Mouse (Mus musculus): ENCODE data around the gene Cp. TPM values are rescaled to one million over a fixed set of nuclear protein-coding genes. Genes with fewer than 3 reads are reported as not detected.
"Not testable (repeated sequence)": the region's sequence is repeated elsewhere in the genome, so short reads cannot be mapped to it uniquely, and the experiment has no call there.

Cp gene
- 4.8 and 5.5 TPM in 2 replicates for polyA plus RNA-seq (2014; fragmentation: Nextera tagmentation; extraction: Ambion mirVana)

DNA sequence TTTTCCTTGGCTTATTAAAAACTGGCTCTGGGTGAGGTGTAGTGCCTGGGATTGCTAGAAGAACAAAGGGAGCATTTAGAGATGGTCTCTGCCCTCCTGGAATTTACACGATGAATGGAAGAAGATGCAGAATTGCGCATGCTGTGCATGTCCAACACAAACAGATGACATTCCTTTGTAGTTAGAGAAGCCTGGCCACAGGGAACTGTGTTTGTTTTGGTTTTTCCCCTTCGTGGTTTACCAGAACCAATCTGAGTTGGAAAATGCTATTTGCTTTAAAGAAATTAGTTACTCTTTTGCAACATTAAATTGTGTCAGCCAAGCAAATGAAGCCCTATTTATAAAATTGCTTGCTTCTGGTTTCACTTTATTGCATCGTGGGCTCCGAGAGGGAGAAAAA lies at the start of gene Cp:
TSS of gene Cp (plus strand) at position 170 of the 400 bp plus-strand sequence.
- Histone ChIP-seq H3K36me3 (ENCODE audit: control insufficient read depth, insufficient read depth, low read length) (no peaks in the 10 kb centered on the region), H3K27me3 (replicated peaks; ENCODE audit: control insufficient read depth, insufficient read depth, low read length) (no peaks in the 10 kb centered on the region), H3K9me3 (ENCODE audit: control insufficient read depth, low read length) (no peaks in the 10 kb centered on the region), H3K4me3 (ENCODE audit: low read depth, low read length) (0 out of 2 replicates have a peak within 1 kb of the TSS, but pooled peaks have one; percentile 2), H3K4me2 (ENCODE audit: low read depth, low read length) (peak within 1 kb of the TSS; percentile 36), H3K27ac (replicated peaks; ENCODE audit: low read depth, low read length) (peak within 1 kb of the TSS; percentile 25), H3K4me1 (ENCODE audit: control insufficient read depth, insufficient read depth, low read length) (peaks cover 10% of the 10 kb centered on the region; the same call in 1 of the 2 replicates), H3K9ac (ENCODE audit: low read depth, low read length) (no peak within 1 kb of the TSS)
- DNase-seq (ENCODE audit: low spot score) (peak; percentile 78), ATAC-seq (ENCODE audit: low read depth) (0 out of 2 replicates have a peak, but pooled peaks have one; percentile 47)
- 18% methylated on average over 5 of the region's 5 CpGs for WGBS

GRCm38 (mm10) chr3:19948552-19948951 lies 8.3 kb upstream of the Cp start:
- no peaks in the 10 kb centered on the region for H3K27me3 ChIP-seq (replicated peaks; ENCODE audit: control insufficient read depth, insufficient read depth, low read length)
- DNase-seq (ENCODE audit: low spot score) (no peak), ATAC-seq (ENCODE audit: low read depth) (no peak)
- H3K27ac ChIP-seq (replicated peaks; ENCODE audit: low read depth, low read length) = no peak overlapping the region
- no peaks in the 10 kb centered on the region for H3K36me3 ChIP-seq (ENCODE audit: control insufficient read depth, insufficient read depth, low read length)
- no peaks in the 10 kb centered on the region for H3K9me3 ChIP-seq (ENCODE audit: control insufficient read depth, low read length)
- H3K4me1 ChIP-seq (ENCODE audit: control insufficient read depth, insufficient read depth, low read length) = no peaks in the 10 kb centered on the region
- H3K4me3 ChIP-seq (ENCODE audit: low read depth, low read length) = no peak overlapping the region
- no peak overlapping the region for H3K9ac ChIP-seq (ENCODE audit: low read depth, low read length)
- H3K4me2 ChIP-seq (ENCODE audit: low read depth, low read length) = no peak overlapping the region

DNA sequence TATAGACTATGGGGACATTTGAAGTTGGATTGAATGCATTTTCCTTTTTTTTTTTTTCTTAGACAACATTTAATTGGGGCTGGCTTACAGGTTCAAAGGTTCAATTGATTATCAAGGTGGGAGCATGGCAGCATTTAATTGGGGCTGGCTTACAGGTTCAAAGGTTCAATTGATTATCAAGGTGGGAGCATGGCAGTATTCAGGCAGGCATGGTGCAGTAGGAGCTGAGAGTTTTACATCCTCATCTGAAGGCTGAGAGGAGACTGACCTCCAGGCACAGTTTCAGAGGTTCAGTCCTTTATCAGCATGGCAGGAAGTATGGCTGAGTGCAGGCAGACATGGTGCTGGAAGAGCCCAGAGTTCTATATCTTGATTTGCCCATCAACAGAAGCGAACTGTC lies 7.5 kb upstream of the Cp start:
- H3K4me3 ChIP-seq (ENCODE audit: low read depth, low read length); H3K9me3 ChIP-seq (ENCODE audit: control insufficient read depth, low read length); H3K27me3 ChIP-seq (replicated peaks; ENCODE audit: control insufficient read depth, insufficient read depth, low read length); ATAC-seq (ENCODE audit: low read depth); H3K4me2 ChIP-seq (ENCODE audit: low read depth, low read length); H3K4me1 ChIP-seq (ENCODE audit: control insufficient read depth, insufficient read depth, low read length); DNase-seq (ENCODE audit: low spot score); H3K9ac ChIP-seq (ENCODE audit: low read depth, low read length); H3K36me3 ChIP-seq (ENCODE audit: control insufficient read depth, insufficient read depth, low read length); H3K27ac ChIP-seq (replicated peaks; ENCODE audit: low read depth, low read length): not testable (repeated sequence)
- 91% methylated on average over 1 of the region's 1 CpGs for whole genome bisulfite sequencing

GRCm38 (mm10) chr3:19953425-19953824 lies 3.4 kb upstream of the Cp start:
- Histone ChIP-seq H3K9ac (ENCODE audit: low read depth, low read length) (no peak overlapping the region), H3K4me1 (ENCODE audit: control insufficient read depth, insufficient read depth, low read length) (no peaks in the 10 kb centered on the region; the same call in 1 of the 2 replicates), H3K27ac (replicated peaks; ENCODE audit: low read depth, low read length) (no peak overlapping the region), H3K4me3 (ENCODE audit: low read depth, low read length) (no peak overlapping the region), H3K27me3 (replicated peaks; ENCODE audit: control insufficient read depth, insufficient read depth, low read length) (no peaks in the 10 kb centered on the region), H3K9me3 (ENCODE audit: control insufficient read depth, low read length) (no peaks in the 10 kb centered on the region), H3K4me2 (ENCODE audit: low read depth, low read length) (no peak overlapping the region), H3K36me3 (ENCODE audit: control insufficient read depth, insufficient read depth, low read length) (no peaks in the 10 kb centered on the region)
- WGBS = 36% methylated on average over 1 of the region's 1 CpGs
- peak; percentile 47; the same call in 1 of the 2 replicates for ATAC-seq (ENCODE audit: low read depth)
- DNase-seq (ENCODE audit: low spot score) = peak; percentile 8

GRCm38 (mm10) chr3:19953865-19954264 lies 3.0 kb upstream of the Cp start:
- Histone ChIP-seq H3K27ac (replicated peaks; ENCODE audit: low read depth, low read length) (no peak overlapping the region), H3K4me1 (ENCODE audit: control insufficient read depth, insufficient read depth, low read length) (no peaks in the 10 kb centered on the region; the same call in 1 of the 2 replicates), H3K9me3 (ENCODE audit: control insufficient read depth, low read length) (no peaks in the 10 kb centered on the region), H3K9ac (ENCODE audit: low read depth, low read length) (no peak overlapping the region), H3K4me2 (ENCODE audit: low read depth, low read length) (no peak overlapping the region), H3K36me3 (ENCODE audit: control insufficient read depth, insufficient read depth, low read length) (no peaks in the 10 kb centered on the region), H3K4me3 (ENCODE audit: low read depth, low read length) (no peak overlapping the region), H3K27me3 (replicated peaks; ENCODE audit: control insufficient read depth, insufficient read depth, low read length) (no peaks in the 10 kb centered on the region)
- peak; percentile 90 for ATAC-seq (ENCODE audit: low read depth)
- WGBS = 26% methylated on average over 3 of the region's 3 CpGs
- DNase-seq (ENCODE audit: low spot score) = peak; percentile 78

GRCm38 (mm10) chr3:19958031-19958430 lies 1.2 kb downstream of the Cp start:
- no peak overlapping the region for H3K27ac ChIP-seq (replicated peaks; ENCODE audit: low read depth, low read length)
- no peak for ATAC-seq (ENCODE audit: low read depth)
- DNase-seq (ENCODE audit: low spot score) = no peak

GRCm38 (mm10) chr3:19958983-19959382 lies 2.1 kb downstream of the Cp start:
- peaks cover 10% of the 10 kb centered on the region; the same call in 1 of the 2 replicates for H3K4me1 ChIP-seq (ENCODE audit: control insufficient read depth, insufficient read depth, low read length)
- ATAC-seq (ENCODE audit: low read depth) = no peak
- DNase-seq (ENCODE audit: low spot score) = no peak
- H3K4me2 ChIP-seq (ENCODE audit: low read depth, low read length) = no peak overlapping the region
- 79% methylated on average over 1 of the region's 1 CpGs for WGBS
- H3K36me3 ChIP-seq (ENCODE audit: control insufficient read depth, insufficient read depth, low read length) = no peaks in the 10 kb centered on the region
- H3K4me3 ChIP-seq (ENCODE audit: low read depth, low read length) = no peak overlapping the region
- H3K9me3 ChIP-seq (ENCODE audit: control insufficient read depth, low read length) = no peaks in the 10 kb centered on the region
- H3K27ac ChIP-seq (replicated peaks; ENCODE audit: low read depth, low read length) = no peak overlapping the region
- no peaks in the 10 kb centered on the region for H3K27me3 ChIP-seq (replicated peaks; ENCODE audit: control insufficient read depth, insufficient read depth, low read length)
- no peak overlapping the region for H3K9ac ChIP-seq (ENCODE audit: low read depth, low read length)

More at GRCm38 (mm10) chr3:19958031-19958430, 1.2 kb downstream of the Cp start:
- Histone ChIP-seq H3K9me3 (ENCODE audit: control insufficient read depth, low read length) (no peaks in the 10 kb centered on the region), H3K27me3 (replicated peaks; ENCODE audit: control insufficient read depth, insufficient read depth, low read length) (no peaks in the 10 kb centered on the region), H3K36me3 (ENCODE audit: control insufficient read depth, insufficient read depth, low read length) (no peaks in the 10 kb centered on the region), H3K4me1 (ENCODE audit: control insufficient read depth, insufficient read depth, low read length) (peaks cover 10% of the 10 kb centered on the region; the same call in 1 of the 2 replicates), H3K9ac (ENCODE audit: low read depth, low read length) (no peak overlapping the region), H3K4me3 (ENCODE audit: low read depth, low read length) (no peak overlapping the region), H3K4me2 (ENCODE audit: low read depth, low read length) (no peak overlapping the region)

DNA sequence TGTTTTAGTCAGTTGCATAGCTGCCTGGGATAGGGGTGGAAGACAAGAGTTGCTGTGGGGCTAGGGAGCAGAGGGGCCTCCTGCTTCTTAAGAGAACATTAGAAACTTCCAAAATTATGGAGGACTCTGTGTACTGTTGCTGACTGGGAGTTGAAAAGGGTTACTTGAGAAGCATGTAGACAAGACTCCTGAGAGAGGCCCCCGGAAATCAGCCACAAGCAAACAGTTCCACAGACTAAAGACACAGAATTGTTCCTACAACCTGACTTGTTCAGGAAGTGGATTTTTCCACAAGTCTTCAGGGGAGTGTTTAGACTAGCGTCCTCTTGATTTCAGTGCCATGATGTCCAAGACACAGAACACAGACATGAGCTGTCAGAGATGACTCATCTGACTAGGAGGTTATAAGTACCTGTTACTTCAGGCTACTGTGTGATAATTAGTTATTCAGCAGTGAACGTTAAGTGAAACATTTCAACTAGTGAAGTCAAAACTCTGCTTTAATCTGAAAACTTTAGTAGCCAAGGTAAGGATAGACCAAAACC lies 3.8 kb downstream of the Cp start:
- H3K27ac ChIP-seq (replicated peaks; ENCODE audit: low read depth, low read length) = no peak overlapping the region
- no peak; the same call in 1 of the 2 replicates for ATAC-seq (ENCODE audit: low read depth)
- H3K4me3 ChIP-seq (ENCODE audit: low read depth, low read length) = no peak overlapping the region
- 45% methylated on average over 3 of the region's 3 CpGs for WGBS
- H3K4me1 ChIP-seq (ENCODE audit: control insufficient read depth, insufficient read depth, low read length) = peaks cover 10% of the 10 kb centered on the region; the same call in 1 of the 2 replicates
- H3K36me3 ChIP-seq (ENCODE audit: control insufficient read depth, insufficient read depth, low read length) = no peaks in the 10 kb centered on the region
- peak overlapping the region; percentile 9; the same call in 1 of the 2 replicates for H3K4me2 ChIP-seq (ENCODE audit: low read depth, low read length)
- no peaks in the 10 kb centered on the region for H3K9me3 ChIP-seq (ENCODE audit: control insufficient read depth, low read length)
- H3K9ac ChIP-seq (ENCODE audit: low read depth, low read length) = no peak overlapping the region
- DNase-seq (ENCODE audit: low spot score) = no peak
- H3K27me3 ChIP-seq (replicated peaks; ENCODE audit: control insufficient read depth, insufficient read depth, low read length) = no peaks in the 10 kb centered on the region

DNA sequence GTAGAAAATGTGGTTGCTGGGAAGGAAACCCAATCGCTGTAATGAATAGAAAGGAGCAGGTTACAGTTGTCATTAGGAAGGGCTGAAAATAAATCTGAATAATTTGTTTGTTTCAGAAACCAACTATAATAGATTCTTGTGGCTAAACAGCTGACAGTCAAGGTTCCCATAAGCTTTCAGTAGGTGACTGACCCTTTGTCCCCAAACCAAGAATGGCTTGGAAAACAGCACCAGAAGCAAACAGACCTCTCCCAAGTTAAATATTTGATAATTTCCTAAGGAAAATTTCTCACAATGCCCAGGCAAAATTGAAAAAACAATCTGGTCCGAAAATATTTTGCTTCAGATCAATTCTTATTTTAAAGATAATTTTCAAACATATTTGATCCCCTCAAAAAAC lies 4.5 kb downstream of the Cp start:
- DNase-seq (ENCODE audit: low spot score) = no peak
- peaks cover 10% of the 10 kb centered on the region; the same call in 1 of the 2 replicates for H3K4me1 ChIP-seq (ENCODE audit: control insufficient read depth, insufficient read depth, low read length)
- ATAC-seq (ENCODE audit: low read depth) = no peak
- H3K27ac ChIP-seq (replicated peaks; ENCODE audit: low read depth, low read length) = no peak overlapping the region
- H3K4me2 ChIP-seq (ENCODE audit: low read depth, low read length) = no peak overlapping the region
- H3K9me3 ChIP-seq (ENCODE audit: control insufficient read depth, low read length) = no peaks in the 10 kb centered on the region
- H3K9ac ChIP-seq (ENCODE audit: low read depth, low read length) = no peak overlapping the region
- no peak overlapping the region for H3K4me3 ChIP-seq (ENCODE audit: low read depth, low read length)
- WGBS = 80% methylated on average over 2 of the region's 2 CpGs
- H3K36me3 ChIP-seq (ENCODE audit: control insufficient read depth, insufficient read depth, low read length) = no peaks in the 10 kb centered on the region
- H3K27me3 ChIP-seq (replicated peaks; ENCODE audit: control insufficient read depth, insufficient read depth, low read length) = no peaks in the 10 kb centered on the region

Measured in embryonic facial prominence, embryonic 14.5 days (tissue).